Mouse (Mus musculus) stomach, embryonic 15.5 days (tissue): Measurements from ENCODE around the gene Rap1b. TPM values are rescaled to one million over a fixed set of nuclear protein-coding genes. Genes with fewer than 3 reads are reported as not detected.

Experiments
- ATAC-seq: fragments of 200-750 bp; cut with Nextera tagmentation; 2 replicates; pipeline ENCODE4 v1.8.0; 2017; ENCODE audit warnings: low read depth, moderate number of reproducible peaks, moderate TSS enrichment; ENCODE audit not compliant: insufficient read depth, low FRiP score
- H3K27ac ChIP-seq: fragments of 300-500 bp; sonication (generic); 2 replicates; pipeline ENCODE4 v1.5.1; 2015; ENCODE audit warnings: mild to moderate bottlenecking, inconsistent platforms
- H3K27me3 ChIP-seq: fragments of 300-500 bp; sonication (generic); replicated peaks from 2 replicates; pipeline ENCODE4 v1.6.1; 2015; ENCODE audit warnings: inconsistent platforms
- H3K36me3 ChIP-seq: fragments of 300-500 bp; sonication (generic); 2 replicates; pipeline ENCODE4 v1.6.1; 2015; ENCODE audit warnings: inconsistent platforms
- H3K4me1 ChIP-seq: fragments of 300-500 bp; sonication (generic); 2 replicates; pipeline ENCODE4 v1.6.1; 2015; ENCODE audit warnings: inconsistent platforms
- H3K4me2 ChIP-seq: fragments of 300-500 bp; sonication (generic); 2 replicates; pipeline ENCODE4 v1.6.1; 2015; ENCODE audit warnings: mild to moderate bottlenecking, inconsistent platforms
- H3K4me3 ChIP-seq: fragments of 300-500 bp; sonication (generic); replicated peaks from 2 replicates; pipeline ENCODE4 v1.5.1; 2015; ENCODE audit warnings: inconsistent platforms
- H3K9ac ChIP-seq: fragments of 300-500 bp; sonication (generic); 2 replicates; pipeline ENCODE4 v1.6.1; 2015; ENCODE audit warnings: inconsistent platforms
- H3K9me3 ChIP-seq: fragments of 300-500 bp; sonication (generic); 2 replicates; pipeline ENCODE4 v1.6.1; 2016; ENCODE audit warnings: inconsistent platforms
- WGBS: fragments of 180-500 bp; shearing (Covaris S2); methylation state at CpG from one replicate; pipeline ENCODE4 v1.1.7; 2015; 5-methylcytosine and 5-hydroxymethylcytosine counted together
- polyA plus RNA-seq: library from polyadenylated mRNA; unstranded; fragments of >200 nt; fragmentation: Nextera tagmentation; extraction: Ambion mirVana; gene quantifications from 2 replicates; pipeline ENCODE4 v1.2.1, GENCODE M21; 2015

Gene Rap1b
- polyA plus RNA-seq, 1 experiment from 2014 or later = 177 TPM

DNA sequence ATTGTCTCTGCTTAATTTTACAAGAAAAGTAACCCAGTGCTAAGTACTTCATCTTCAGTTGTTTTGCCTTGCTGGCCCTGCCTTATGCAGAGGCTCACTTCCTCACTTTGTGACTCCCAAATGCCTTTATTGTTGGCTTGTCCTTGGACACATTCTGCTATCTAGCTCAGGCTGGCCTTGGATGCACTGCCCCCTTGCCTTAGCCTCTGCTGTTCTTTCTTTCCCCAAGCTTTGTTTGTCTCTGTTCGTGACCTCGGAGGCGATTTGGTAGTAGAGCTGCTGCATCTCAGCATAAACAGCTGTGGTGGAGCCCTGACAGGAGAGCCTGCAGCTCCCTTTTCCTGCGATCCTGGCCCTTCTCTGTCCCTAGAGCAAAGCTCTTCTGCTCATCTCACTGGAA, 50.6 kb downstream of the Rap1b start:
- H3K4me1 ChIP-seq = peaks cover 11% of the 10 kb centered on the region
- H3K9me3 ChIP-seq = no peaks in the 10 kb centered on the region
- 74% methylated on average over 4 of the region's 4 CpGs for WGBS
- ATAC-seq = no peak
- no peak overlapping the region for H3K27ac ChIP-seq
- no peak overlapping the region for H3K4me2 ChIP-seq
- no peak overlapping the region for H3K4me3 ChIP-seq
- no peaks in the 10 kb centered on the region for H3K27me3 ChIP-seq
- H3K9ac ChIP-seq = no peak overlapping the region
- no peaks in the 10 kb centered on the region for H3K36me3 ChIP-seq

DNA sequence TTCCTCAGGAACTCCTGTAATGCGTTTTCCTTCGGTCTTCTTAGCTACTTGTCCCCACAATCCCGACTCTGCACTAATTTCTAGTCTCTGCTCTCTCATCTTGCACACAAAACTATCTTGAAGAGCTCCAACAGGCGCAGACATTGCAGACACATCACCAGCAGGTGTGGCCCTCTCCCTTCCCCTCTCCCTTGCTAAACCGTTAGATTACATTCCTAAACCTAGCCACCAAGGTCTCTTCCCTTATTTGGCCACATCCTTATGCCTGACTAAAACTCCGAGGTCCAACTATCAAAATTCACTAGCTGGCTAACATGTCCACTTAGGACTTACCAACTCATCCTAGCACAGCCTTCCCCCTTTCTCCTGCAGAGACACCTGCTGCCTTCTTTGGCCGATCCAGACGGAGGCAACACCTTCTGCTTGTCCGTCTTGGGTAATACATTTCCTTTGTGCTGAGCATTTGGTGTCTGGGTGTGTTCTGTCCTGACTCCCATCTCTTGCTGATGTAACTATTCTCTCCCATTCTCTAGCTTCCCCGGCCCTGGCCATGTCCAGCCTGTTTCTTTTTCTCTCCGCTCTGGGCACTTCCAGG, 52.3 kb downstream of the Rap1b start:
- H3K27me3 ChIP-seq = no peaks in the 10 kb centered on the region
- peak overlapping the region; percentile 60 for H3K4me2 ChIP-seq
- ATAC-seq = no peak
- H3K9me3 ChIP-seq = no peaks in the 10 kb centered on the region
- no peaks in the 10 kb centered on the region for H3K36me3 ChIP-seq
- H3K27ac ChIP-seq = peak overlapping the region; percentile 87
- WGBS = 56% methylated on average over 11 of the region's 11 CpGs
- peaks cover 11% of the 10 kb centered on the region for H3K4me1 ChIP-seq
- H3K9ac ChIP-seq = no peak overlapping the region
- no peak overlapping the region for H3K4me3 ChIP-seq

- peak within 1 kb of the TSS; percentile 71 for H3K4me2 ChIP-seq
- peak within 1 kb of the TSS; percentile 87 for H3K27ac ChIP-seq
- H3K27me3 ChIP-seq = no peaks in the 10 kb centered on the region
- peak within 1 kb of the TSS; percentile 77 for H3K4me3 ChIP-seq
- no peaks in the 10 kb centered on the region for H3K36me3 ChIP-seq
- peak; percentile 96 for ATAC-seq
- under 1% methylated on average over 75 of the region's 75 CpGs for WGBS
- H3K9ac ChIP-seq = peak within 1 kb of the TSS; percentile 75
- no peaks in the 10 kb centered on the region for H3K9me3 ChIP-seq
- H3K4me1 ChIP-seq = peaks cover 11% of the 10 kb centered on the region
Measured at GRCm38 (mm10) chr10:117792141-117793091, 53.4 kb downstream of the Rap1b start, which contains the start of gene Nup107. TSS of gene Nup107 (minus strand) at chr10:117792705.

- WGBS = 85% methylated on average over 2 of the region's 2 CpGs
- Histone ChIP-seq H3K4me2 (peak overlapping the region; percentile 71), H3K36me3 (peaks cover 6% of the 10 kb centered on the region), H3K9me3 (no peaks in the 10 kb centered on the region), H3K4me3 (peak overlapping the region; percentile 77), H3K27ac (no peak overlapping the region), H3K4me1 (peaks cover 11% of the 10 kb centered on the region), H3K27me3 (no peaks in the 10 kb centered on the region), H3K9ac (no peak overlapping the region)
- no peak for ATAC-seq
Measured at GRCm38 (mm10) chr10:117791171-117791470, 54.7 kb downstream of the Rap1b start.

DNA sequence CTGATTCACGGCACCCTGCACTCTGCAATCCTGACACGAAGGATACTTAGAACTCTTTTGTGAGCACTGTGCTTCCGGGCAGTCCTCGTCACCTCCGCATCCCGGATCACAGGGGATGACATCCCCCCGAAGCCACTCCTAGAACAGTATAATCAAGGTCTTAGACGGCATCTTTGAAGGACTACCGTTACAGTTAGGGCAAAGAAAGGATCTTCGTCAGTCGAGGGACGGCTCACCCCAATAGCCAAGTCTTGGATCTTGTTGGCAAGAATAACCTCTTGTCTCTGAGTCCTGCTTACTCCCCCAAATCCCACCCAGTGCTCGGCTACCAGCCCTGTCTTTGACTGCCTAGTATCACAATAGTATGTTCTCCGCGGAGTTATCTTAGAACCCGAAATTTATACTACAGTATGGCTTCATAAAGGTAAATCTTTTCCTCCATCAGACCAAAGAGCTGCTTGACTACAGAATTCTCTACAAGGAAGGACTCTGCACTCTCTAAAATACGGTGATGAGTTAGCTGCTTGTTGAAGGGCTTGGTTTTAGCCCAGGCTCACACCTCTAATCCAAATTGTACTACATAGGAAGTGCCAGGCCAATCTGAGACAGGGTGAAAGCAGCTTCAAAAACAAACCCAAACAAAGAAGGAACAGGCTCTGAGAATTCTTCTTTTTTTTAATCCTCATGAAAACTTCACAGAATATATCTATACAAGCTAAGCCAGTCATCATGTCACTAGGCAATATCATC, 55.2 kb downstream of the Rap1b start:
- no peaks in the 10 kb centered on the region for H3K27me3 ChIP-seq
- WGBS = 93% methylated on average over 17 of the region's 17 CpGs
- H3K4me3 ChIP-seq = 0 out of 2 replicates have a peak overlapping the region, but pooled peaks have one; percentile 77
- no peaks in the 10 kb centered on the region for H3K9me3 ChIP-seq
- peak overlapping the region; percentile 71; the same call in 1 of the 2 replicates for H3K4me2 ChIP-seq
- H3K36me3 ChIP-seq = peaks cover 11% of the 10 kb centered on the region
- peaks cover 11% of the 10 kb centered on the region for H3K4me1 ChIP-seq
- no peak overlapping the region for H3K27ac ChIP-seq
- no peak overlapping the region for H3K9ac ChIP-seq
- ATAC-seq = no peak

GRCm38 (mm10) chr10:117790011-117790410, 55.8 kb downstream of the Rap1b start:
- peaks cover 11% of the 10 kb centered on the region for H3K4me1 ChIP-seq
- no peak overlapping the region for H3K9ac ChIP-seq
- H3K36me3 ChIP-seq = peaks cover 12% of the 10 kb centered on the region
- no peaks in the 10 kb centered on the region for H3K27me3 ChIP-seq
- H3K27ac ChIP-seq = no peak overlapping the region
- H3K4me2 ChIP-seq = no peak overlapping the region
- H3K9me3 ChIP-seq = no peaks in the 10 kb centered on the region
- ATAC-seq = no peak
- no peak overlapping the region for H3K4me3 ChIP-seq
- WGBS = 88% methylated on average over 1 of the region's 1 CpGs

GRCm38 (mm10) chr10:117784646-117785045, 61.2 kb downstream of the Rap1b start:
- Histone ChIP-seq H3K4me2 (no peak overlapping the region), H3K4me3 (no peak overlapping the region), H3K9me3 (no peaks in the 10 kb centered on the region), H3K9ac (no peak overlapping the region), H3K27ac (no peak overlapping the region), H3K27me3 (no peaks in the 10 kb centered on the region), H3K36me3 (peaks cover 46% of the 10 kb centered on the region), H3K4me1 (no peaks in the 10 kb centered on the region)
- no peak for ATAC-seq
- WGBS = 90% methylated on average over 7 of the region's 7 CpGs

DNA sequence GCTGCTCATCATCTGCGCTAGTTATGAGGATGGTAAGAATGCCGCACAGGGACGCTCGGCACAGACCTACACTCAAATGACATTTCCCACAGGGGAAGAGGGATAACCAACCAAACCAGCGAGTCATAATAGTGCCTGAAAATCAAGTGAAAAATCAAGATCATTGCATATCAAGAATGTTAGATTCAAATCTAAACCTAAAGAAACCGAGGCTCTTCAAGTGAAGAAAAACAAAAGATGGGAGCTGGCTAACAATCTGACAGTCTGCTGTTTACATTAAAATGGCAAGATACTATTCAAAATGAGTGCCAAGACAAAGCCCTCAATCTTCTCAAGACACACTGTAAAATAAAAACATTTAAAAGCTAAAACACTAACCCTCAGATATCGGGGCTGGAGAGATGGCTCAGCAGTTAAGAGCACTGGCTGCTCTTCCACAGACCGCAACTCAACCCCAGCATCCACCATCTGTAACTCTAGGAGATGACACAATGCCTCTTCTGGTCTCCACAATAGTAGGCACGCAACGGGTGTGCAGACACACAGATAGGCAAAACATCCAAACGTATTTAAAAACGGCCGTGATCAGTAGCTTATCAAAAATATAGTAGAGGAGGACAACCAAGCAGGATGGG, 61.9 kb downstream of the Rap1b start:
- H3K27ac ChIP-seq = no peak overlapping the region
- H3K9ac ChIP-seq = no peak overlapping the region
- no peak overlapping the region for H3K4me2 ChIP-seq
- no peaks in the 10 kb centered on the region for H3K9me3 ChIP-seq
- ATAC-seq = no peak
- no peak overlapping the region for H3K4me3 ChIP-seq
- WGBS = 92% methylated on average over 13 of the region's 13 CpGs
- no peaks in the 10 kb centered on the region for H3K27me3 ChIP-seq
- peaks cover 46% of the 10 kb centered on the region for H3K36me3 ChIP-seq
- no peaks in the 10 kb centered on the region for H3K4me1 ChIP-seq

DNA sequence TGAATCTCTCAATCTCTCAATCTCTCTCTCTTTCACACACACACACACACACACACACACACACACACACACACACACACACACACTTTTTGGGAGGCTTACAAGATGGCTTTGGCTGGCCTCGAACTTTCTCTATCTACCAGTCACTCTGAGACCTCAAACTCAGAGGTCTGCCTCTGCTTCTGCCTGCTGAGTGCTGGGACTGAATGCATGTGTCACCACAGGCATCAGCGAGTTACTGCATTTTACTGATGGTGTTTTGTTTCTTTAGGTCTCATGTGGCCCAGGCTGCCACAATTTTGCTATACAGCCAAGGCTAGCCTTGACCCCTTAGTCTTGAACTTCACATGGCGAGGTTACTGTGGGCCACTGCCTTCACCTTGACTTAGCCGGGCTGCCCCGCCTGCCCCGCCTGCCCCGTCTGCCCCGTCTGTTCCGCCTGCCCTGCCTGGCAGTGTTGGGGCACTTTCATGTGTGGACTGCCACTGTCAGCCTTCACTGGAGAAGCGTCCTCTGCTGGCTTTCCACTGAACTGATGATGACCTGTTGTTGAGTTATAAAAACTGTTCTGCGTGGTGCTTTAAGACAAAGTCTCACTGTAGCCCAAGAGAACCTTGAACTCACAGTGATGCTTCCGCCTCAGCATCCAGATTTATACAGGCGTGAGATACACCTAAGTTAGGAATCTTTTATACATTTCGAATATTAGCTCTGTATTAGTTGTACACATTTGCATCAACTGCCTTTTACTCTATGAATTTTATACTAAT, 63.2 kb downstream of the Rap1b start:
- Histone ChIP-seq H3K27me3 (no peaks in the 10 kb centered on the region), H3K27ac (no peak overlapping the region), H3K4me2 (no peak overlapping the region), H3K4me3 (no peak overlapping the region), H3K9me3 (no peaks in the 10 kb centered on the region), H3K4me1 (no peaks in the 10 kb centered on the region), H3K9ac (no peak overlapping the region), H3K36me3 (peaks cover 50% of the 10 kb centered on the region)
- no peak for ATAC-seq
- 91% methylated on average over 14 of the region's 14 CpGs for WGBS

- no peak for ATAC-seq
- Histone ChIP-seq H3K4me3 (no peak overlapping the region), H3K9me3 (no peaks in the 10 kb centered on the region), H3K27ac (no peak overlapping the region), H3K4me1 (no peaks in the 10 kb centered on the region), H3K4me2 (no peak overlapping the region), H3K9ac (no peak overlapping the region), H3K27me3 (no peaks in the 10 kb centered on the region), H3K36me3 (peaks cover 50% of the 10 kb centered on the region)
- WGBS = 91% methylated on average over 2 of the region's 2 CpGs
Measured at GRCm38 (mm10) chr10:117782056-117782455, 63.8 kb downstream of the Rap1b start.
